Mouse (Mus musculus): ENCODE measurements around the gene Dbt.

- TF ChIP-seq POLR2A (IDR thresholded peaks at IDR 0.05; ENCODE audit: insufficient read depth, low read depth, low read length) = peak; percentile 78
- TF ChIP-seq CTCF (IDR thresholded peaks at IDR 0.05) = no peak
Measured at GRCm38 (mm10) chr3:116594728-116595602, 82.1 kb downstream of the Dbt start, which contains the start of gene Sass6.
